Mouse (Mus musculus) frontal cortex, postnatal 36 days (tissue): Measurements from ENCODE around the gene Pbx4.

ENCODE experiments used
- DNase-seq, 2 experiments: peaks; one replicate each; pipeline ENCODE4 v3.0.0; 2022; ENCODE audit warnings: low spot score in 2 of 2

The Pbx4 gene

DNA sequence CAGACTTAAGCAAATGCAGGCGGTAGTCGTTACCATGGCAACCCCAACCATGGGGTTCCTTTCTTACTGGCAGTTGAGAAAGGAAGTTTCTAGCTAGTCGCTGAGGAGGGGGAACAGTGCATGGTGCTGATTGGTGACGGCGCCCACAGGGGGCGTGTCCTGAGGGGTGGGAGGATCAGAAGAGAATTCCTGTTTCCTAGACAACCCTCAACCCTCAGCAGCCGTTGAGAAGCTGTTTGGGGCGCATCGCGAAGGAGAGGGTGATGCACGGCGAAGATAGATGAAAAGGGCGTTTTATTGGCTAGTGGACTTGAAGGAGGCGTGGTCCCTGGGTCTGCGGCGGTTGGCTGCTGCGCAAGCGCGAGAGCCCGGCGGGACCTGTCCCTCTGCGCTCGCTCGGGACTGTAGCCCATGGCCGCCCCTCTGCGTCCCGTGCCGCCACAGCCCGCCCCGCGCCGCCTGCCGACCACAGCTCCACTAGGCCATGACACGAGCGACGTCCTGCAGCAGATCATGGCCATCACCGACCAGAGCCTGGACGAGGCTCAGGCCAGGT is at the start of gene Pbx4:
Gene Pbx4 (plus strand): TSS at position 194 of the 556 bp plus-strand sequence.
- peak; percentile 95 to 96 for DNase-seq

DNA sequence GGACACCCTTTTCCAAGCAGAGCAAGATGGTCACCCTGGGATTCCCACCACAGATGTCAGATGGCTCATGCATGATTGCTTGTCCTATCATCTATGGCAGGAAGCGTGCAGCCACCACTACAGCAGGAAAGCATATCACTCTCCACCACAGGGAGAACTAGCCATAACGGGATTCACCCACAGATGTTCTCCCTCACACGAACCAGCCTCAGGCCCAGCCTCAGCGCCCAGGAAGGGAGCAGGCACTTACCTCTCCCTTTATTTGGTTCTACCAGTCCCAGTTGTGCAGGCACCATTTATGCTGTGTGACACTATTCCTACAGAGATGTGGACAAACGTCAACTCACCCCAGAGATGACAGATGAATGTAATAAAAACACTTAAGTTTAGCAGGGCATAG is 43.2 kb upstream of the Pbx4 start:
- DNase-seq: no peak

GRCm38 (mm10) chr8:69789731-69790130 is 42.6 kb upstream of the Pbx4 start:
- DNase-seq: no peak

- no peak for DNase-seq
These were observed 41.9 kb upstream of the Pbx4 start for GRCm38 (mm10) chr8:69790364-69790763.

DNA sequence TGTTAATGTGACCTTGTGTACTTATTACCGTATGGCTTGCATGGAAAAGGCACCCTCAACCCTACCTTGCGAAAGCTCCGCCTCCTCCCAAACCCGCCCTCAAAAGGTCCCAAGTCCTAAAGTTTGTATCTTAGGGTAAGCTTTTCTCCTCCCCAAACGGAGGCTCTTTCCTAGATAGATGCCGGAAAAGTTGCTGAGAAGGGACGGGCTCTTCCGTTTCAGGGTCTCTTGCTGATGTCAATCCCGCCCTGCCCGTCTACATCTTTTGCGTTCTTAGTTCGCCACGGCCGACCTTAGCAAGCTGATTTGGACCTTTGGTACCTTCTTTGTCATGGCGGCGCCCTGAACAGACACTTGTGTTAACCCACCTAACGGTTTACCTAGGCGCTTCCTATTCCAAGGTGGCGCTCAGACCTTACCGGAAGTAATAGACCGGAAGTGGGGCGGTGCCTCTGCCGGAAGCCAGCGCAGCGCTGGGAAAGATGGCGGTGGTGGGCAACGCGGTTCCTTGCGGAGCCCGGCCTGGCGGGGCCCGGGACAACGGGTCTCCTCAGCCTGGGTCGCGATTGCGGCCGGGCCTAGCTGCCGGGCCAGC is 41.4 kb upstream of the Pbx4 start, which contains the start of the genes Atp13a1 and Zfp866:
Gene Atp13a1 (plus strand): TSS at position 391 of the 595 bp plus-strand sequence.
Gene Zfp866 (minus strand): TSS at position 406 of the 595 bp plus-strand sequence.
- DNase-seq: peak; percentile 89 to 92

GRCm38 (mm10) chr8:69791415-69792068 is 40.7 kb upstream of the Pbx4 start:
- DNase-seq: no peak

- DNase-seq: no peak
These were observed 38.6 kb upstream of the Pbx4 start for GRCm38 (mm10) chr8:69793666-69794065.

DNA sequence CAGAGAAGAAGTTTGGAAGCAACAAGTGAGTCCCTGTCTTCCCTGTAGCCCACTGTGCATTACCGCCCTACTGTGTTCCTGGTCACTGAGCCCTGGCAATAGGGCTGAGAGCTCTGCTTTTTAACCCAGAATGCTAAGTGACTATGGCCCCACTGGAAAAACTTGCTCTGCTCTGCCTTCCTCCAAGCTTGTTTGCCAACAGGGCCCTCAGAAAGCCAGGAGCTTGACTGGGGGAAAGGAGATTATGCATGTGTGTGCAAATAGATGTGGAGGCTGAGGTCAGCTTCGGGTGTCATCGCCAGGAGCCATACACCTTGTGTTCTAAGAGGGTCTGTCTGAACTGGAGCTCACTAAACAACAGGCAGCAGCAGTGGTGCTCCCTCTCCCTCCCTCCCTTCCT is 38.2 kb upstream of the Pbx4 start:
- no peak for DNase-seq

GRCm38 (mm10) chr8:69794901-69795300 is 37.4 kb upstream of the Pbx4 start:
- DNase-seq: no peak

GRCm38 (mm10) chr8:69796721-69797345 is 35.5 kb upstream of the Pbx4 start:
- DNase-seq: no peak

DNA sequence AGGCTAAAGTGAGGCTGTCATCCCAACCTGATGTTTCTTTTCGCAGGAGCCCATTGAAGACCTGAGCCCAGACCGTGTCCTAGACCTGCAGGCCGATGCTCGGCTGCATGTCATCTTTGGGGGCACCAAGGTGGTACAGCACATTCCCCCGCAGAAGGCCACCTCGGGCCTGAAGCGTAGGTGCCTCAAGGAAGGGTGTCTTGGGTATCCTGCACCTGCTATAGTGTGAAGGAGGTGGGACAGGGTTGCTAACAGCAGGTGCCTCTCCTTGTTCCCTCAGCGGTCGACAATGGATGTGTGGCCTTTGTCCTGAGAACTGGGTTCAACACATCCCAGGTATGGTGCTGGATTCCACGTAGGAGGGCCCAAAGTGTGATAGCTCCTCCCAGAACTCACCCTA is 34.6 kb upstream of the Pbx4 start:
- no peak for DNase-seq

- DNase-seq: no peak
These were observed 33.0 kb upstream of the Pbx4 start for GRCm38 (mm10) chr8:69799261-69799660.

- DNase-seq: no peak
These were observed 32.3 kb upstream of the Pbx4 start for GRCm38 (mm10) chr8:69799946-69800345.

DNA sequence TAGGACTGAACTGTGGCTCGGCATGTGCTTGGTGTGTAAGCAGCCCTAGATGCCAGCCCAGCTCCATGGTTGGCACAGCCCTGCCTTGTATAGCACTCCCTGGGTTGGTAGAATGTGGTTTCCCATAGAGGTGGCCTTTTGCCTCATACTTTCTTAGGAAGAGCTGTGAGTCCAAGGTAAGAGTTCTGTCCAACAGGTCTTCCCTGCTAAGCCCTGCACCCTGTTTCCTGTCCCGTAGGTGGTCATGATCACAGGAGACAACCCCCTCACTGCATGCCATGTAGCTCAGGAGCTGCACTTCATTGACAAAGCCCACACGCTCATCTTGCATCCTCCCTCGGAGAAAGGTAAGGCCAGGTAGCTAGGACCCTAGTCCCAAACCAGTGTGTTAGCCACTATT is 30.5 kb upstream of the Pbx4 start:
- DNase-seq: no peak

DNA sequence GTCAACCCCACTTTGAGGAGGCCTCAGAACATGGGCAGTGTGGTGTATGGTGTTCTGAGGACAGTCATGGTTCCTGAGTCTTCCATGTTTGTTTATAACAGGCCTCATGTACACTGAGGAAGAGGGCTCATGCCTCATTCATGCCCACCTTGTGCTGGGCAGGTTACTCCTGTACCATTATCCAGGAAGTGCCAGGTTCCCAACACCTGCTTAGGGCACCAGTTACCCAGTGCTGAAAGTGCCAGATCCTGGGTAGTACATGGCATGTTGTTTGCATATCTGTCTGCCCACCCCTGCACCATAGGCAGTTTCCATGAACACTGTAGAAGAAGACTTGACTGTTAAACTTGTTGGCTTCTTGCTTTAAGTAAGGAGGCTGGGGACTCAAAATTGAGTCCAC is 30.1 kb upstream of the Pbx4 start:
- no peak for DNase-seq

DNA sequence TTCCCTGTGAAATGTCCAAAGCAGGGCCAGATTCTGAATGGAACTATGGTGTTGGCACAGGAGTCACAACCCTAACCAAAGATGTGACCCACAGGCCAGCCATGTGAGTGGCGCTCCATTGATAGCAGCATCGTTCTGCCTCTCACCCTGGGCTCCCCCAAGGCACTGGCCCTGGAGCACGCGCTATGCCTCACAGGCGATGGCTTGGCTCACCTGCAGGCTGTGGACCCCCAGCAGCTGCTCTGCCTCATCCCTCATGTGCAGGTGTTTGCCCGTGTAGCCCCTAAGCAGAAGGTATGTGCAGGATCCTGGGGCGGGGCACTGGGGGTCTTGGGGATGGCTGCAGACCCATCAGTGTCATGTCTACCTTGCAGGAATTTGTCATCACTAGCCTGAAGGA is 28.9 kb upstream of the Pbx4 start:
- DNase-seq: no peak

- no peak for DNase-seq
These were observed 27.8 kb upstream of the Pbx4 start for GRCm38 (mm10) chr8:69804537-69804936.

- DNase-seq: no peak
These were observed 27.2 kb upstream of the Pbx4 start for GRCm38 (mm10) chr8:69805086-69805485.

DNA sequence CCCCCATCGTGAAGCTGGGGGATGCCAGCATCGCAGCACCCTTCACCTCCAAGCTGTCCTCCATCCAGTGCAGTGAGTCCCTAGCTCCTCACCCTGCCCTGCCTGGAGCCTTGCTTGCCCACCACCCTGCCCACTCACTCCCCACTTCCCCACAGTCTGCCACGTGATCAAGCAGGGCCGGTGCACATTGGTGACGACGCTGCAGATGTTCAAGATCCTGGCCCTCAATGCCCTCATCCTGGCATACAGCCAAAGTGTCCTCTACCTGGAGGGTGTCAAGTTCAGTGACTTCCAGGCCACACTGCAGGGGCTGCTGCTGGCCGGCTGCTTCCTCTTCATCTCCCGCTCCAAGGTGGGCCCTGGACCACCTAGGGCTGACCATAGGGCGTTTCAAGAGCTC is 26.8 kb upstream of the Pbx4 start:
- DNase-seq: no peak

DNA sequence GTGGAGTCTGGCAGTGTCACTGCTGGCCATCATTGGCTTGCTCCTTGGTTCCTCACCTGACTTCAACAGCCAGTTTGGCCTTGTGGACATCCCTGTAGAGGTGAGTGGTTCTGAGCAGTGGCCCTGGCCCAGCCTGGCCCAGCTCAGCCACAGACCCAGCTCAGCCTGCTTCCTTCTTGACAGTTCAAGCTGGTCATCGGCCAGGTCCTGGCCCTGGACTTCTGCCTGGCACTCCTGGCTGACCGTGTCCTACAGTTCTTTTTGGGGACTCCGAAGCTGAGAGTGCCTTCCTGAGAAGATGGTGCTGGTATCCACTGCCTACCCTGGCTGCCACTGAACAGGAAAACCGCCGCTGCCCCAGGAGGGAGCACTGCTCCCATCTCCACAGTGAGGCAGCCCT is 25.1 kb upstream of the Pbx4 start:
- DNase-seq: no peak

- peak in 1 of 2 experiments; percentile 30 for DNase-seq
These were observed 24.0 kb upstream of the Pbx4 start, which contains the start of gene Gmip for GRCm38 (mm10) chr8:69808094-69808863. Gmip (plus strand) TSS chr8:69808679.

DNA sequence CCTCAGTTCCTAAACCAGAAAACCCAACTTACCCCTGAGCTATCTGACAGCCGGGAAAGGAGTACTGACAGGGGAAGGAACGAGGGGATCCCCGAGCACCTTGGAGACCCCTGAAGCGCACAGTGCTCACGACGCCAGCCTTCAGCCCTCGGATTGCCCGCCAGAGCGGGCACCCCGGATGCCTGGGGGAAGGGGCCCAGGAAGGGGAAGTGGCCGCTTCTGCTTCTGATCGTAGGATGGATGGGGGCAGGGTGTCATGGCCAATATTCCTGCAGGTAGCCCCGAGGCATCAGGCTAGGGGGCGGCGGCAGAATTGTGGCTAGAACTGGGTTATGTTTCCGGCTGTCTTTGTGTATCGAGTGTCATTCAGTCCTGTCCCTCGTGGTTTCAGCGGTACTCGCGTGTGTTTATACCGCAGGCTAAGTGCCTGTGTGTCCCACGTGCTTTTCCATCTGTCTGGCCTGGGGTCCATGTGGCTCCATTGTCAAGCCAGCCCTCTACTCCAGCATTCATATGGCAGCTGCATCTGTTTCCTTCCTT is 23.4 kb upstream of the Pbx4 start:
- no peak for DNase-seq
